Mouse (Mus musculus) liver, postnatal 0 days (tissue): ENCODE measurements at regions not wholly inside any gene's neighbourhood (a gene's known extent, or its start where the extent isn't known, plus 50 kb on each side); places are given as distances from the start of the nearest gene placed in this dataset.

ENCODE experiments used
- CTCF ChIP-seq: sonication (generic); IDR thresholded peaks from 2 replicates; pipeline ENCODE4 v1.5.1; 2016; ENCODE audit warnings: antibody characterized with exemption, low read depth
- EP300 ChIP-seq: IDR thresholded peaks from 2 replicates; pipeline ENCODE4 v1.6.1; 2016; ENCODE audit warnings: antibody characterized with exemption, low read depth, mild to moderate bottlenecking

DNA sequence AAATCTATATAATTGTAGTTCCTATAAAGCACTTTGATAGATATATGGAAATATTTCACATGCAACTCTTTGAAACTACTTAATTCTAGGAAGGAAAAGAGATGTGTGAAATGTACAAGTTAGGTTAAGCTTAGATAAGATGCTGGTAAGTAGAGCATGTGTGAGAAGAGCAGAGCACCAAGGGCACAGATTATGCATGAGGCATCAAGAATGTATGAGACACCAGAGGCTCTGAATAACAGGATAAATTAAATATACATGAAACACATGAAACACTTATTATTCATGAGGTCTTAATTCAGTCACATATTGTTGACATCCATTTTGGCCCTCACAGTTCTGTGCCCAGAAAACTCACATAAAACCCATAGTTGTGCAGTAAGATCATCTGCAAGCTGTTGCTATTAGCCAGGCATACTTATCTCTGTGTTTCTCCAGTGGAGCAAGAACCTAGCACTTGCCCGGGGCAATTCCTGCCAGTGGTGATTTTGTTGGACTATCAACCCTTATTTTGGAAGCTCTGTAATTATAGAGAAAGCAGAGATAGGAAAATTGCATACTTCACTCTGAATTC lies 556.1 kb downstream of the Plod2 start:
- TF ChIP-seq EP300 (no peak), CTCF (no peak)
